Mouse (Mus musculus) testis, adult 2 months (tissue): ENCODE measurements around the gene Gm21985.
"Not testable (repeated sequence)": the region's sequence is repeated elsewhere in the genome, so short reads cannot be mapped to it uniquely, and the experiment has no call there.

Experiments used
- CTCF ChIP-seq: fragments of 200-500 bp; IDR thresholded peaks from 2 replicates; pipeline ENCODE4 v1.5.1; 2012; ENCODE audit warnings: low read depth, mild to moderate bottlenecking, inconsistent platforms, low read length, moderate library complexity; ENCODE audit not compliant: control insufficient read depth, insufficient read depth, insufficient replicate concordance
- POLR2A ChIP-seq: fragments of 200-500 bp; IDR thresholded peaks from 2 replicates; pipeline ENCODE4 v1.6.1; 2012; ENCODE audit warnings: low read depth, mild to moderate bottlenecking, inconsistent platforms, low read length, moderate library complexity; ENCODE audit not compliant: control insufficient read depth

DNA sequence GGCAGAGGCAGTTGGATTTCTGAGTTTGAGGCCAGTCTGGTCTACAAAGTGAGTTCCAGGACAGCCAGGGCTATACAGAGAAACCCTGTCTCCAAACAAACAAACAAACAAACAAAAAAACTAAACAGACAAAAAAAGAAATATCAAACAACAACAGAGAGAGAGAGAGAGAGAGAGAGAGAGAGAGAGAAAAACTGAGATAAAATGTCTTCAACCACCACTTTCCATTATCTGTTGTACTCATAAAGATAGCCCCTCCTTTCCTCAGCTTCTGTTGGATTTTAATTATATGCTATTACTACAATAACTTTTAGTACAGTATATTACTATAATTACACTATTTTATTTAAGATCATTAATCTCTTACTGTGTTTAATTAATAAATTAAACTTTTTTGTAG is 186.4 kb downstream of the Gm21985 start:
- TF ChIP-seq CTCF, POLR2A: not testable (repeated sequence)
